Mouse (Mus musculus) bone marrow, adult 2 months (tissue): ENCODE measurements around the gene Dnaja1.

Experiments used
- CTCF ChIP-seq: fragments of 200-500 bp; IDR thresholded peaks from 2 replicates; pipeline ENCODE4 v1.5.1; 2011; ENCODE audit warnings: low read length, control low read depth; ENCODE audit not compliant: control insufficient read depth, insufficient read depth
- POLR2A ChIP-seq: fragments of 200-500 bp; IDR thresholded peaks from 2 replicates; pipeline ENCODE4 v1.6.1; 2011; ENCODE audit warnings: low read depth, mild to moderate bottlenecking, control low read depth, low read length, borderline replicate concordance; ENCODE audit not compliant: control insufficient read depth

DNA sequence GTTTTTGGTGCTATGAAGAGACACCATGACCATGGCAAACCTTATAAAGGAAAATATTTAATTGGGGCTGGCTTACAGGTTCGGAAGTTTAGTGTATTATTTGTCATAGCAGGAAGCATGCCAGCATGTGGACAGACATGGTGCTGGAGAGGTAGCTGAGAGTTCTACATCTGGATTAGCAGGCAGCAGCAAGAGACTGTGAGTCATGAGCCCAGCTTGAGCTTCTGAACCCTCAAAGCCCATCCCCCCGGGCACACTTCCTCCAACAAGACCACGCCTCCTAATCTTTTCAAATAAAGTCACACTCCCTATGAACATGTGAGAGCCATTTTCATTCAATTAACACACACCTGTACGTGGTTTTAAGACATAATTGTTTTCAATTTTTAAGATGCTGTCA, 54.5 kb downstream of the Dnaja1 start:
- no peak for TF ChIP-seq CTCF
- TF ChIP-seq POLR2A, result no peak
